Mouse (Mus musculus): ENCODE results near the gene Krtap4-1.

Krtap4-1 gene

DNA sequence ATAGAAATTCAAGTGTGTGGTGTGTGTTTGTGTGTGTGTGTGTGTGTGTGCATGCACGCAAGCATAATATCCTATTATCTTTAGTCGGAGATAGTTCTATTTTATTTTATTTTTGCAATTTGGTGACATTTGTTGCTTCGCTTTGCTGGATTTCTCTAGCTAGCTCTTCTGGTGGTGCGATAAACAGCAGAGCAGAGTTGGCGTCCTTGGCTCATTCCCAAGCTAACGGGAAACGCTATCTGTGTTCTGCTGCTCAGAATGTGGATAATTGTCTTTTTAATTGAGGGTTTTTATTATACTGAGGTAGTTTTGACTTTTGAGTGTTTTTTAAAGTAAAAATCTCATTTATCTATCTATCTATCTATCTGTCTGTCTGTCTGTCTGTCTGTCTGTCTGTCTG lies 42.9 kb downstream of the Krtap4-1 start:
- DNase-seq (ENCODE audit: low read depth in 1 of 2, low spot score in 2 of 2), result no peak

DNA sequence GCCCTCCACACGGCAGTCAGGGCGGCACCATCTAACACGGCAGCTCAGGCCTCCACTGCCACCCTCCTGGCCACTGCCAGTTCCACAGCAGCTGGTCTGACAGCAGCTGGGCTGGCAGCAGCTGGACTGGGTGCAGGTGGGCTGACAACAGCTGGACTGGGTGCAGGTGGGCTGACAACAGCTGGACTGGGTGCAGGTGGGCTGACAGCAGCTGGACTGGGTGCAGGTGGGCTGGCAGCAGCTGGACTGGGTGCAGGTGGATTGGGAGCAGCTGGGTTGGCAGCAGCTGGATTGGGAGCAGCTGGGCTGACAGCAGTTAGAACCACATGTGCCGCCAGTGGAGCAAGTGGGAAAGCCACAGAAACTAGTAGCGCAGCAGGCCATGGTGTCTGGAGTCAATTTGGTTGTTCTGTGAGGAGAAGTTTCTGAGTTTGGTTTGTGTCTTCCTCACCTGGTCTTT lies 44.8 kb downstream of the Krtap4-1 start, which contains the start of gene Krtap1-4:
Gene Krtap1-4 (minus strand): TSS at position 410 of the 460 bp plus-strand sequence.
- no peak for DNase-seq (ENCODE audit: low read depth in 1 of 2, low spot score in 2 of 2)

DNA sequence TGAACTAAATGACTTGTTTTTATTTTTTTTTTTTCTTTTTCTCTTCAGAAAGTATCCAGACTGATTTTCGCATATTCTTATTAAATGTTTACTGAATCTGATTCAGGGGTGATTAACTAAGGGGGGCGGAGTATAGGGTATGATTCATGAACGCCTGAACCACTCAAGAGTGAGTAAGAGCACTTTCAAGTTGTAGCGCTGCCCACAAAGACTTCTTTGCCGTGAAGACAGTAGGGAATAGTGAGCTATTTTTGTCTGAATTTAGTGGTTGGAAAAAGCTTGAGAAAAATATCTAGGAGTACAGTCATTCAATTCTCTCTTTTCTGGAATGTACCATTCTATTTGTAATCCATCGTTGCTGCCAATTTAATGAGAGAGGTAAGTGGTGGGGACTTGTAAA lies 46.5 kb downstream of the Krtap4-1 start:
- DNase-seq (ENCODE audit: low read depth in 1 of 2, low spot score in 2 of 2), result no peak

DNA sequence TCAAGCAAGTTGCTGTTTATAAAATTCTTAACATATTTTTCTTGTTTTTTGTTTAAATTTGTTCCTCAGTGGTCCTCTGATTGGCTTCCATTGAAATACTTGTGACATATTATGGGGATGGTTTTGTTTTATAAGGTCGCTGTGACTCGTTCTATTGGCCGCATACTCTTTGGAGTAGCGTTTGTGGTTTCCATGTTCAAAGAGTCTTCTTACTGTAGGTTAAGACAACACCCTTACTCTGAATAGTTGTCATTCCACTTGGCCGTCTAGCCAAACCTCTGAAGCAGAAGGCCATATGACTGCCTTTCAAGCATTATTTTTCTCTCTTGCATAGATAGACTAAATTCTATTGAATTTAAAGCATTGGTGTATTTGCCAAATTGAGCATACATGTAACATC lies 47.0 kb downstream of the Krtap4-1 start:
- DNase-seq (ENCODE audit: low read depth in 1 of 2, low spot score in 2 of 2), result no peak

DNA sequence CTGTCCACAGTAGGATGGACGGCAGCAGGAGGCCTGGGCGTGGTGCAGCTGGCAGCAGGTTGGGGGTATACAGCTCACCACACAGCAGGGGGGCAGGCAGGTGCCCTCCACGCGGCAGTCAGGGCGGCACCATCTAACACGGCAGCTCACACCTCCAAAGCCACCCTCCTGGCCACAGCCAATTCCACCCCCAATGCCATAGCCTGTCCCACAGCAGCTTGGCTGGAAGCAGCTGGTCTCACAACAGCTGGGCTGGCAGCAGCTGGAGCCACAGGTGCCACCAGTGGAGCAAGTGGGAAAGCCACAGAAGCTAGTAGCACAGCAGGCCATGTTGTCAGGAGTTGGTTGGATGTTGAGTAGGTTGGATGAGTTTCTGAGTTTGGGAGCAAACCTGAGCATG lies 47.4 kb downstream of the Krtap4-1 start, which contains the start of gene Krtap1-5:
Gene Krtap1-5 (minus strand): TSS at position 381 of the 400 bp plus-strand sequence.
- no peak for DNase-seq (ENCODE audit: low read depth in 1 of 2, low spot score in 2 of 2)
